Mouse (Mus musculus): ENCODE results near the gene Ano2. TPM values are rescaled to one million over a fixed set of nuclear protein-coding genes. Genes with fewer than 3 reads are reported as not detected.

Ano2 gene
- 5.0 and 5.3 TPM in 2 replicates for polyA plus RNA-seq (2012; rRNA removed)

DNA sequence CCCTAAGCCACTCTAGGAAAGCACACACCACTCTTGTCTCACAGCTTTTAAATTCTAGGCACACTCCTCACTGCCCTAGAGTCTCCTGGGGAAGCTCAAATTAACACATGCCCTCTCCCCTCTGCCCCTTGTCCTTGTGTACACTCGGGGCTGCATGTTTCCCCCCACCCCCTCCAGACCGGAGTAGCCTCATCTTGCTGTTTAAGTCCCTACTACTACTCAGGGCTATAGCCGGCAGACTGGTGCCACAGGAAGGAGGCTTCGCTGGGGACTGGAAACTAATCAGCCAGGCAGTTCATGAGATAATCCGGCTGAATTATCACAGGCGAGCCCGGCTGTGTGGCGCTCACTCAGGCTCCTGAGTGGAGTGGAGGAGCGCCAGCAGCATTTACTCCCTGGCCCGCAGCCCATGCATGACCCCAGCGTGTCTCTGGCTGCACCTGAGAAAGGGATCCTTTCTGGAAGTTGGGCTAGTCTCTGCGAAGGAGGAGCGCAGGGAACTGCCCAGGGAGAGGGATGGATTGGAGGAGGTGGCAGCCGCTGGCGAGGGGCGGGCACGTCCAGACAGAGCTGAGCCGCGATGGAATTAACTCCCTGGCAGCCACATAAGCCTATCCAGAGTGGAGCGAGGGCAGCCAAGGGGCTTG, at the start of gene Ano2:
Gene Ano2, plus strand, starts transcription at position 363 of the 647 bp plus-strand sequence.
- Histone ChIP-seq H3K4me3 (ENCODE audit: control insufficient read depth, low read depth, low read length) (no peak within 1 kb of the TSS), H3K36me3 (ENCODE audit: control insufficient read depth, insufficient read depth, low read length) (no peaks in the 10 kb centered on the region), H3K27me3 (ENCODE audit: control insufficient read depth, insufficient read depth, low read length) (no peaks in the 10 kb centered on the region), H3K4me1 (ENCODE audit: control insufficient read depth, insufficient read depth, low read length) (no peaks in the 10 kb centered on the region), H3K27ac (ENCODE audit: control insufficient read depth, insufficient read depth, low read depth, low read length) (no peak within 1 kb of the TSS)
- no peak for TF ChIP-seq CTCF (IDR thresholded peaks at IDR 0.05; ENCODE audit: control insufficient read depth, insufficient read depth, insufficient replicate concordance, low read depth, low read length)
- TF ChIP-seq POLR2A (IDR thresholded peaks at IDR 0.05; ENCODE audit: control insufficient read depth, low read depth, low read length) = no peak

DNA sequence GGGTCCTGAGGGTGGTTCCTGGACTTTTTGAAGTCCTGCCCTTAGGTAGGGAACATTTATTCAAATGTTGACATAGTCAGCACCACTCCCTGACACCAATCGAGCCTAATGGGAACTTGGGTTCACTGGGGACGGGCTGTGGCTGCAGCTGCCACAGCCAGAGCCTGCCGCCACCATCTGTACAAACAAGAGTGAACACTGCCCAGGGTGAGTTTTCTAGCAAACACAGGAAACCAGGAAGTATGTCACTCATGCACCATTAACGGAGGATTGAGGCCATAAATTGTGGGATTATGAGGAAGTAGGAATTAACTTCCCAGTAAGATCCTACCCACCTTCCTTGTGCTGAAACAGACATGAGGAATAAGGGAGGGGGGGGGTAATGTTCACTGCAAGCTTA, 49.7 kb upstream of the Ano2 start:
- Histone ChIP-seq H3K4me3 (ENCODE audit: control insufficient read depth, low read depth, low read length) (no peak overlapping the region), H3K27me3 (ENCODE audit: control insufficient read depth, insufficient read depth, low read length) (no peaks in the 10 kb centered on the region)
- TF ChIP-seq POLR2A (IDR thresholded peaks at IDR 0.05; ENCODE audit: control insufficient read depth, low read depth, low read length) = no peak
- no peak for TF ChIP-seq CTCF (IDR thresholded peaks at IDR 0.05; ENCODE audit: control insufficient read depth, insufficient read depth, insufficient replicate concordance, low read depth, low read length)

DNA sequence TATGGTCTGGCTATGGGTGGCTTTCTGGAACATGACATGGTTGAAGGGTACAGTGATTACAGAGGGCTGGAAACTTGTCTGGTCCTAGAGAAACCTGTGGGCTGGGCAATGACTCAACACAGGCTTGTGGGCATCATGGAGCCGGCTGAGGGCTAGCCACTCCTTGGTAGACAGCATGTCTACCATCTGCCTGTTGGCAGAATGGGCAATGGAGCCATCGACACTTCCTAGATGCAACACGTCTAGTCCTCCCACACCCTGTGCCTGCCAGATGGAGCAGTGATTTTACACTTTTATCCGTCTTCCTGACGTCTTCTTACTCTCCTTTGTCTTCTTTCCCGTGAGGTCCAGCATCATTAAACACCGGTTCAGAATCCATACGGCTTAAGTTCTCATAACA, 49.1 kb upstream of the Ano2 start:
- Histone ChIP-seq H3K4me3 (ENCODE audit: control insufficient read depth, low read depth, low read length) (no peak overlapping the region), H3K4me1 (ENCODE audit: control insufficient read depth, insufficient read depth, low read length) (no peaks in the 10 kb centered on the region; the same call in 1 of the 2 replicates), H3K27me3 (ENCODE audit: control insufficient read depth, insufficient read depth, low read length) (no peaks in the 10 kb centered on the region), H3K27ac (ENCODE audit: control insufficient read depth, insufficient read depth, low read depth, low read length) (no peak overlapping the region), H3K36me3 (ENCODE audit: control insufficient read depth, insufficient read depth, low read length) (no peaks in the 10 kb centered on the region)
- TF ChIP-seq CTCF (IDR thresholded peaks at IDR 0.05; ENCODE audit: control insufficient read depth, insufficient read depth, insufficient replicate concordance, low read depth, low read length) (no peak), POLR2A (IDR thresholded peaks at IDR 0.05; ENCODE audit: control insufficient read depth, low read depth, low read length) (no peak)

More for the DNA sequence above, 49.7 kb upstream of the Ano2 start:
- no peaks in the 10 kb centered on the region for H3K36me3 ChIP-seq (ENCODE audit: control insufficient read depth, insufficient read depth, low read length)
- H3K27ac ChIP-seq (ENCODE audit: control insufficient read depth, insufficient read depth, low read depth, low read length) = no peak overlapping the region
- H3K4me1 ChIP-seq (ENCODE audit: control insufficient read depth, insufficient read depth, low read length) = no peaks in the 10 kb centered on the region; the same call in 1 of the 2 replicates

DNA sequence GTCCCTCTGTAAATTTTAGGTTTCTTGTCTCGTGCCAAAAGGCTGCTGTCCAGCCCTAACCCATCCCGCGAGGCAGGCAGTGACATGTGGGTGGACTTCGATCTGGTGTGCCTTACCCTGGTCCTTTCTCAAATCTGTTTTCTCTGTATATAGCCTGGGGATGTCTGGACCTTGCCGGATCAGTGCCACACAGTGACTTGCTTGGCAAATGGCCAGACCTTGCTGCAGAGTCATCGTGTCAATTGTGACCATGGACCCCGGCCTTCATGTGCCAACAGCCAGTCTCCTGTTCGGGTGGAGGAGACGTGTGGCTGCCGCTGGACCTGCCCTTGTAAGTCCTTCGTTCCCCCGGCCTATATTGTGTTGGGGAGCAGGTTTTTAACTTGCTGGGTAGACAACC, 41.3 kb upstream of the Ano2 start:
- TF ChIP-seq CTCF (IDR thresholded peaks at IDR 0.05; ENCODE audit: control insufficient read depth, insufficient read depth, insufficient replicate concordance, low read depth, low read length) (no peak), POLR2A (IDR thresholded peaks at IDR 0.05; ENCODE audit: control insufficient read depth, low read depth, low read length) (no peak)
- no peaks in the 10 kb centered on the region for H3K27me3 ChIP-seq (ENCODE audit: control insufficient read depth, insufficient read depth, low read length)
- no peak overlapping the region for H3K27ac ChIP-seq (ENCODE audit: control insufficient read depth, insufficient read depth, low read depth, low read length)
- H3K36me3 ChIP-seq (ENCODE audit: control insufficient read depth, insufficient read depth, low read length) = no peaks in the 10 kb centered on the region
- H3K4me1 ChIP-seq (ENCODE audit: control insufficient read depth, insufficient read depth, low read length) = no peaks in the 10 kb centered on the region
- no peak overlapping the region for H3K4me3 ChIP-seq (ENCODE audit: control insufficient read depth, low read depth, low read length)

DNA sequence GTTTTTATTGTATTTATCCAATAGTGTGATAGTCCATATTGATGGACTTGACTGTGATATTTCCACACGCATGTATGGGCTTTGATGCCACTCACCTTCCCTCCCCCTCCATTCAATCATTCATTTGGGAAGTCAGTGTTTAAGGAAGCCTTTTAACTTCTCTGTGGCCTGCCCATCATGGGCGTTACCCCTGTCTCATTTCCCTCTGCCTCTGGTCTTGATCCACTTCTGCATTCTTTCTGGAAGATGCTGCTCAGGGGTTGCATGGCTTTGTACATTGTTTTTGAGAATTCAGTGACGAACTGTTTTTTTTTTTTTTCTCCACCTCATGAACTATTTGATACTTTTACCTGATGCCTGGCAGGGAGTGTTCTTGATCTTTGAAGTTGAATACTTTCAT, 38.9 kb upstream of the Ano2 start:
- Histone ChIP-seq H3K36me3 (ENCODE audit: control insufficient read depth, insufficient read depth, low read length) (no peaks in the 10 kb centered on the region), H3K4me1 (ENCODE audit: control insufficient read depth, insufficient read depth, low read length) (no peaks in the 10 kb centered on the region), H3K27ac (ENCODE audit: control insufficient read depth, insufficient read depth, low read depth, low read length) (no peak overlapping the region), H3K27me3 (ENCODE audit: control insufficient read depth, insufficient read depth, low read length) (no peaks in the 10 kb centered on the region), H3K4me3 (ENCODE audit: control insufficient read depth, low read depth, low read length) (no peak overlapping the region)
- TF ChIP-seq CTCF (IDR thresholded peaks at IDR 0.05; ENCODE audit: control insufficient read depth, insufficient read depth, insufficient replicate concordance, low read depth, low read length) (no peak), POLR2A (IDR thresholded peaks at IDR 0.05; ENCODE audit: control insufficient read depth, low read depth, low read length) (no peak)

DNA sequence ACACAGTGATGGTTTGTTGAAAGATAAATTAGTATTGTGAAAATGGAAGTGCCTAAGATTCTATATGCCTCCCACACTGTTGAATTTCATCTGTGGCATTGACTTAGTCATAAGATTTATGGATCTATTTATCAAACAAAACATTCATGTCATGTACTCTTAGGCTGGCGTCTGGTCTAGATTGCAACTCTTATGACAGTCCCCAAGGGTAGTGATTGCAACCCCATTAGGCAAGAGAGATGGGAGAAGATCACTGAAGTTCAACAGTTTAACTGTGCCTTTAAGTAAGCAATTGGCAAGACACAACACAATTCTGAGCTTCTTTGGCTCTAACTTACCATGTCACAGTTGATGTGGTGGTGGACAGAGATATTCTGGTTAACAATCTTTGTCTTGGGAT, 36.8 kb upstream of the Ano2 start:
- TF ChIP-seq POLR2A (IDR thresholded peaks at IDR 0.05; ENCODE audit: control insufficient read depth, low read depth, low read length) (no peak), CTCF (IDR thresholded peaks at IDR 0.05; ENCODE audit: control insufficient read depth, insufficient read depth, insufficient replicate concordance, low read depth, low read length) (no peak)
- Histone ChIP-seq H3K27me3 (ENCODE audit: control insufficient read depth, insufficient read depth, low read length) (no peaks in the 10 kb centered on the region), H3K36me3 (ENCODE audit: control insufficient read depth, insufficient read depth, low read length) (no peaks in the 10 kb centered on the region), H3K27ac (ENCODE audit: control insufficient read depth, insufficient read depth, low read depth, low read length) (no peak overlapping the region), H3K4me1 (ENCODE audit: control insufficient read depth, insufficient read depth, low read length) (no peaks in the 10 kb centered on the region), H3K4me3 (ENCODE audit: control insufficient read depth, low read depth, low read length) (no peak overlapping the region)

DNA sequence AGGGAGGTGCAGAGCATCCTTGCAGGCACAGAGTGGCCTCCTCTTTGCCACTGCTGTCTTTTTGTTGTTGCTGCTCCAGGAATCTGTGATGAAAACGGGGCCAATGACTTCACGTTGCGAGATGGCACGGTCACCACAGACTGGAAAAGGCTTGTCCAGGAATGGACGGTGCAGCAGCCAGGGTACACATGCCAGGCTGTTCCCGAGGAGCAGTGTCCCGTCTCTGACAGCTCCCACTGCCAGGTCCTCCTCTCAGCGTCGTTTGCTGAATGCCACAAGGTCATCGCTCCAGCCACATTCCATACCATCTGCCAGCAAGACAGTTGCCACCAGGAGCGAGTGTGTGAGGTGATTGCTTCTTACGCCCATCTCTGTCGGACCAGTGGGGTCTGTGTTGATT, 33.3 kb upstream of the Ano2 start:
- Histone ChIP-seq H3K27ac (ENCODE audit: control insufficient read depth, insufficient read depth, low read depth, low read length) (no peak overlapping the region), H3K36me3 (ENCODE audit: control insufficient read depth, insufficient read depth, low read length) (no peaks in the 10 kb centered on the region), H3K4me3 (ENCODE audit: control insufficient read depth, low read depth, low read length) (no peak overlapping the region), H3K4me1 (ENCODE audit: control insufficient read depth, insufficient read depth, low read length) (no peaks in the 10 kb centered on the region), H3K27me3 (ENCODE audit: control insufficient read depth, insufficient read depth, low read length) (no peaks in the 10 kb centered on the region)
- TF ChIP-seq POLR2A (IDR thresholded peaks at IDR 0.05; ENCODE audit: control insufficient read depth, low read depth, low read length) (no peak), CTCF (IDR thresholded peaks at IDR 0.05; ENCODE audit: control insufficient read depth, insufficient read depth, insufficient replicate concordance, low read depth, low read length) (no peak)
